Mouse (Mus musculus): ENCODE data around the gene Sidt2.

- TF ChIP-seq GATA1 (IDR thresholded peaks at IDR 0.05; ENCODE audit: borderline replicate concordance, low read length), result no peak
- TF ChIP-seq FLI1 (IDR thresholded peaks at IDR 0.05; ENCODE audit: low read length), result no peak
These were observed 37.8 kb downstream of the Sidt2 start for GRCm38 (mm10) chr9:45917041-45917934.

Data from megakaryocyte, embryonic 14.5 days (primary cell).